Mouse (Mus musculus) heart, adult 9 months (tissue): ENCODE measurements around the gene Pde10a.

Experiments used
- DNase-seq, 2 experiments: peaks; one replicate each; pipeline ENCODE4 v3.0.0; 2022; ENCODE audit warnings: low spot score in 2 of 2

Gene Pde10a

GRCm38 (mm10) chr17:8800478-8801082 lies 275.4 kb downstream of the Pde10a start:
- no peak for DNase-seq

GRCm38 (mm10) chr17:8801083-8801854 lies 276.1 kb downstream of the Pde10a start:
- peak; percentile 79 to 83 for DNase-seq

DNA sequence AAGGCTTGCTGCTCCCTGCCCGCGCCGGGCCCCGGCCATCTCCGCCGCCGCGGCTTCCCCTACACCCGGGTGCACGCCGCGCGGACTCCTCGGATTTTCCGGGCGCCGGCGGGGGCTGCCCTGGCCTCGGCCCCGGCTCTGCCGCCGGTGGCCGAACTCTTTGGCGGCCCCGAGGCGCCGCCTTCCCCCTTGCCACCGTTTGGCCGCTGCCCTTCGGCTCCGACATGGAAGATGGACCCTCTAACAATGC lies 276.6 kb downstream of the Pde10a start:
- no peak for DNase-seq

DNA sequence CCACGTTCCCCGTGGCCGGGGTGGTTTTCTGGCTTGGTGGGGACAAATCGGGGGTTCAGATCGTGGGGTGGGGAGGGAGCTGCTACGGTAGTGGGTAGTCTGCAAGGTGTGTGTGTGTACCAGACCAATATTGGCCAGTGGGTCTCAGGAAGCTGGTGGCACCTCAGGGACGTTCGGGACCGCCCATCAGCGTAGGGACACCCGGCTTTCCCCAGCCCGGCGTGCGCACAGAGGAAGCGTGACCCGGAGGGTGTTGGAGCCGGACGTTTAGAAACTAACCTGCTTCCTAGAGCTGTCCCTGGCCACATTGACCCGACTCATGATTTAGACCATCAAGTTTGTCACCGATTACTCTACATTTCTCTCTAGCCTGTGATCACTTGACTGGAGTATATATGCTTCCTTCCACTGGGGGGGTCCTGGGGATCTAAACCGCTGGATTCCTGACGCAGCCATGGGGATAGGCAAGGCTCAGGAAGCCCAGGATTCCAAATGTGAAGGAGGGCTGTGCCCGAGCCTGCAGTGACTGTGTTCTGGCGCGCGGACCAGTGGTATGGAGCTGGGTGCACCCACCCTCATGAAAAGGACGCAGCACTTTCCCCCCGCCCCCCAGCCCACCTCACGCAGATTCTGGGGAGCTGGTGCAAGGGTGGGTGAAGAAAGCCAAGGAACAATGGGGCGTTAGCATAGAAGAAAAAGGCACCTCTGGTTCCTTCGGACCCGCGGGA lies 277.2 kb downstream of the Pde10a start:
- DNase-seq: peak in 1 of 2 experiments; percentile 47

GRCm38 (mm10) chr17:8802889-8803799 lies 278.0 kb downstream of the Pde10a start:
- DNase-seq: no peak

DNA sequence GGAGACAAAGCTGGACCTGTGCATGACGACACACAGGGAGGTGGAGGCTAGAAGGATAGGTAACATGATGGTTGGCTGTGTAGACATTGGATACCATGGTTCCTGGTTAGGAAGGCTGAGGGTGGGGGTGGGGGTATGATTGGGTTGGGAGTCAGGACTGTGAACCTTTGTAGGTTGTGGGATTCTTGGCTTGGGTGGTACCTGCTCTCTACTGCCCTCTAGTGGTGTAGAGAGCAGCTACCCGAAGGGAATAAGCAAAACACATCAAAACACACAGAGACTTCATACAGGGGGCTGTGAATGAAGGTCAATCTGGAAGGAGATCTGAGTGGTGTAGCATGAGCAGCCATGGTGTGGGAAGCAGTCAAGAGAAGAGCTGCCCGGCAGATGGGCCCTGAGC lies 282.2 kb downstream of the Pde10a start:
- no peak for DNase-seq

- DNase-seq: no peak
Measured at GRCm38 (mm10) chr17:8809771-8810170, 284.6 kb downstream of the Pde10a start.

- DNase-seq: no peak
Measured at GRCm38 (mm10) chr17:8810201-8810600, 285.0 kb downstream of the Pde10a start.

GRCm38 (mm10) chr17:8812228-8812865 lies 287.2 kb downstream of the Pde10a start:
- no peak for DNase-seq

DNA sequence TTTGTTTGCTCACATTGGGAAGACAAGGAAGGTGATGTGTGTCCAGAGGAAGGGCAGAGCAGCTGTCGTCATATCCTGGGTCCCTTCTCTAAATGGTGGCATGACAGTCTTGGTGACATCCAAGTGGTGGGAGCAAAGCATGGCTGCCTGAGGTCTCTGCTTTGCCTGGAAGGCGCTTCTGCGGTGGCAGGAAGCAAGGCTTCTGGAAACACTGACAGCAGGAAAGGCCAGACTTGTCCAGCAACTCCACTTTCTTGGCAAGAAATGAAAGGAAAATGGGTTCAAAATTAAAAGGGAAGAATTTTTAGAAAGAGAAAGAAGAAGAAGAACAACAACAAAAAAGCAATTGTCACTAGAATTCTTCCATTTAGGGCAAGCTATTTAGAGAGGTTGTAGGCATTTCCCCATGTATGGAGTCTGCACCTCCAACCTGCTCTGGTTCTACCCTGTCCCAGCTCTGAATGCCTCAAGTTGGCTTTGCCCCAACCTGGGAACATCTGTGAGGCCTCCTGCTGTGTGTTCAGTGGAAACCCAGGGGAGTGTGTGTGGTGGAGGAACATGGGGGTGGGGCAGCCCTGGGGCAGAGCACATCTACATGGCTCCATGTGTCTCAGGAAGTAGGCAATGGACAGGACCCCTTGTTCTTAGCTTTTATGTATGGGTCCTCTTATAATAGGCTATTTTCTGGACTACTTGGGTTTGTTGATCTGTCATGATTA lies 288.8 kb downstream of the Pde10a start:
- DNase-seq: no peak

- no peak for DNase-seq
Measured at GRCm38 (mm10) chr17:8815376-8815775, 290.2 kb downstream of the Pde10a start.

- no peak for DNase-seq
Measured at GRCm38 (mm10) chr17:8815864-8816263, 290.7 kb downstream of the Pde10a start.

GRCm38 (mm10) chr17:8818675-8819074 lies 293.5 kb downstream of the Pde10a start:
- DNase-seq: no peak

GRCm38 (mm10) chr17:8823548-8823947 lies 298.4 kb downstream of the Pde10a start:
- no peak for DNase-seq

DNA sequence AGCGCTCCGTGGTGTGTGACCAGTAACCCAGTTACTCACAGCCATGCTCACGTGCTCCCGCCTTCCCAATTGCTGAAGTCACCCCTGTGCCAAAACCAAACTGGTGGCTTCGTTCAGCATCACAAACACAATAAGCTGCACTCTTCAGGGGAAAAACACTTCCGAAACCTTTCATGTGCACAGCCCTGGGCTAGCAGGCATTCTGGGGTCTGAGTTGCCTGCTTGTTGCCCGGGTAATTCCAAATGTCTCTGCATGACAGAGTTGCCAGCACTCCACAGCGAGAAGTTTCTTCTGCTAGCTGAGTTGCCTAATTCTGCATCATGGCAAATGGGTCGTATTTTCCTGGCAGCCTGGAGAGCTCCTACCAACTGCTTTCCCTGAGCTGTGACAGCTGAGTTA lies 302.0 kb downstream of the Pde10a start:
- DNase-seq: no peak

DNA sequence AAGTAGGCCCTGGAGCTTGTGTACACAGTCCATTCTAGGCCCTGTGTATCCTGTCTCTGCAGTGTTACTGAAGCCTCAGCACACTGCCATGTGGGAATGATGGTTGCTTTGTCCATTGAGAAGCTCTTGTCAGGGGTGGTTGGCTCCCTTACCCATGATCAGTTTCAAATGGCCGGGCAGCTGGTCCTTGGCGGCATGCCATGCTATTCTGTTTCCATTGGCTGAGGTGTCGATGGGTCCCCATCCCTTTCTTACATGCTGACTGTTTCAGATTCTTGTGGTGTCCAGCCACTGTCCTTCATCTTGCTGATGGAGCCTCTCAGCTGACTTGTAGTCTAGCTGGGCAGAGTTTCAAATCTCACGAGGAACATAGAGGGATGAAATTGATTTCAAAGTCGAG lies 305.8 kb downstream of the Pde10a start:
- DNase-seq: no peak

DNA sequence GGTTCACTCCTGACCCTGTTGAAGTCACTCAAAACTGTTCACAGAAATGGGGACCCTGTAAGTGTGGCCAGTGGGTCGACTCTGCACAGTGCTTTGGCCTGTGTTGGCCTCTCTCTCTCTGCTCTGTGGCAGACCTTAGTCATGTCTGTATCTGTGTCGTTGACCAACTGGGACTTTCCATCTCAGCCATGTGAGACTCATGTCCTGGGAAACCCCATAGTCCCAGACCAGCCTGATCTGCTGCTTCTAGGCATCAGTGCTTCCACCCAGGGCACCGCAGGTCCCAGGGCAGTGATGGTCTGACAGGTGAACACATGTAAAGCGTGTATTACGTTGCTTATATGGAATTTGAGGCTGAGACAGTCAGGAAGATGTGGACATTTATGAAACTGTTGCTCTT lies 311.1 kb downstream of the Pde10a start:
- no peak for DNase-seq

- no peak for DNase-seq
Measured at GRCm38 (mm10) chr17:8838252-8838651, 313.1 kb downstream of the Pde10a start.

GRCm38 (mm10) chr17:8839237-8840011 lies 314.3 kb downstream of the Pde10a start:
- DNase-seq: no peak

DNA sequence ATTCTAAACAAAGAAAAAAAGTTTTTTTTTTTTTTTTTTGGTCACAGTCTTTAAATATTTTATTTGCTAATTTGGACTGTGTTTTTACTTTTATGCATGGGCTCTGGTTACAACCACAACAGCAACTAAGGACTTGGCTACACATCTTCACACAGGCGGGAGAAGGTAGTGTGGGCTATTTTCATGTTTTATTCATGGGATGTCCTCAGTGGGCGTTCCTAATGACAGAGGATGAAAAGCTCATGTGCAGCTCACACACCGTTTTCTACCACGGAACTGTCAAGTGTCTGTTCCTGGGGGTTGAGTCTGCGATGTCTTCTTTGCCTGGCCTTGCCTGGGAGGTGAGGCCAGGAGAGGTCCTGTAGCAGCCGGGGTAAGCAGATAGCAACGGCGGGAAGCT lies 315.9 kb downstream of the Pde10a start:
- DNase-seq: no peak
